Mouse (Mus musculus) ovary, postnatal 36 days (tissue): ENCODE data around the gene Txlng.

Experiments
- DNase-seq: peaks from one replicate; pipeline ENCODE4 v3.0.0; 2022; ENCODE audit warnings: low spot score, mixed read lengths

Txlng gene

DNA sequence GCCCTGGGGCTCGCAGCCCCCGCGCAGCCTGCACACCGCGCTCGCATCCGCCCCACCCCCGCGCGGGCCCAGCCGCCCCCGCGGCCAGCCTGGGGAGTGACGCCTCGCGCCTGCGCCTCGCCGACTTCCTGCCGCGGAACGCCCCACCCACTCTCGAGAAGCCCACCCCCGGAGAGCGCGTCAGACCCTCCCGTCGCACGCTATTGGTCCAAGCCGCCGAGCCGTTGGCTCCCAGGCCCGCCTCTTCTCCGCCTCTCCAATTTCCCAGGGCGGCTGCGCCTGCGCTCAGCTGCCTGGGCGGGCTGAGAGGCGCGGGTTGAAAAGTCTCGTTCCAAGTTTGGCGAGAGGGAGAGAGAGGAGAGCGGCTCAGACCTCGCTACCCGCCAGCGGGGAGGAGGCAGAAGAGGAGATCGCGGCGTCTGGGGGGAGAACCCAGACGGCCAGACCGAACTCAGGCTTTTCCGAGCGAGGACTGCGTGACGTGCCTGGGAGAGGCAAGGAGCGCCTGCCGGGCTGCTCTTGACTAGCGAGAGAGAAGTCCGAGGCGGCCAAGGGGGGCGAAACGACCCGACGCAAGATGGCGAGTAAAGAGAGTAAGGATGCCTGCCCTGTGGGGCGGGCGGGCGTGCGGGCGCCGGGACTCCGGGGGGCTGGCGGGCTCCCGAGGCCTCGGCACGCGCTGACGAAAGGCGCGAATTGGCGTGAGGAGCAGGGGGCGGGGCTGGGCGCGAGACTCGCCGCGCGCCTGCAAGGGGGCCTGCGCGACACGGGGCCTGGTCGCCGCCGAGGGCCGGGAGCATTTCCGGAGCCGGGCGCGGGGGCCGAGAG, 68.9 kb downstream of the Txlng start, which contains the start of gene Rbbp7:
Gene Rbbp7, plus strand, starts transcription at position 288 of the 828 bp plus-strand sequence.
- peak; percentile 93 for DNase-seq

GRCm38 (mm10) chrX:162759251-162760114, 69.8 kb downstream of the Txlng start:
- DNase-seq = no peak

- no peak for DNase-seq
Observed at GRCm38 (mm10) chrX:162756058-162756457, 73.2 kb downstream of the Txlng start.

DNA sequence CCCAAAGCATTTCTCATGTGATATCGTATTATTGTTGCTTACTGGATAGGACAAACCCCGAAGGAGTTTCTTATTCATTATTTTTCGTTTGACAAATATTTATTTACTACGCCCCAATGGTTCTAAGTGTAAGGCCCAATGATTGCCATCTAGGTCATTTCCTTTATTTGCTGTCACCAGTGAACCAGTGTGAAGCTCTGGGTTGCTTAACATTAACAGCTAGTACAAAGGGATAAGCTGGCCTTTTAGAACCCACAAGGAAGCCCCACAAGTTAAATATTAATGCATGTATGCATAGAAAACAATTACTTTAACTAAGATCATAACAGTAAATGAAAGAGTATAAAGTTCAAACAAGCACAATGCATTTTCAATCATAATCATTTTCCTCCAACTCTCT, 74.9 kb downstream of the Txlng start:
- DNase-seq = no peak

- no peak for DNase-seq
Observed at GRCm38 (mm10) chrX:162752418-162752817, 76.8 kb downstream of the Txlng start.

GRCm38 (mm10) chrX:162748696-162749420, 80.4 kb downstream of the Txlng start:
- DNase-seq = no peak

DNA sequence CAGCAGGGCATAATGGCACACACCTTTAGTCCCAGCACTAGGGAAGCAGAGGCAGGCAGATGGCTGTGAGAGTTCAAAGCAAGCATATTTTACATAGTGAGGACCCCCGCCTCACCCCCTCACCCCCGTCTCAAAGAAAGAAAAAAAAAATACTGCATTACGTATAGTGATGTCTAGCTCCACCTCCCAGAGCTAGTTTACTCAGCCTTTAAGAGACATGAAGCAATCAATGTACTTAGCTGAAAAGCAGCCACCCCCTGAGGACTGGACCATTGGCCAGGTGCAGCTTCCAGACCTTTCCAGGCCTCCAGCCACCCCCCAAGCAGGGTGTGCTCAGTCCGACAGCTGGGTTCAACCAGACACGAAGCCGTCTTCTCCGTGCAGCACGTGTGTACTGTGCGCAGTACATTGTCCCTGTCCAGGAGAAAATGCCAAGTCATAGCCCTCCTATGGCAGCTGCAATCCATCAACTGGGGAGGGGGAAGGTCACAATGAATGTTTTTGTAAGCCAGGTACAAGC, 93.1 kb downstream of the Txlng start:
- no peak for DNase-seq

DNA sequence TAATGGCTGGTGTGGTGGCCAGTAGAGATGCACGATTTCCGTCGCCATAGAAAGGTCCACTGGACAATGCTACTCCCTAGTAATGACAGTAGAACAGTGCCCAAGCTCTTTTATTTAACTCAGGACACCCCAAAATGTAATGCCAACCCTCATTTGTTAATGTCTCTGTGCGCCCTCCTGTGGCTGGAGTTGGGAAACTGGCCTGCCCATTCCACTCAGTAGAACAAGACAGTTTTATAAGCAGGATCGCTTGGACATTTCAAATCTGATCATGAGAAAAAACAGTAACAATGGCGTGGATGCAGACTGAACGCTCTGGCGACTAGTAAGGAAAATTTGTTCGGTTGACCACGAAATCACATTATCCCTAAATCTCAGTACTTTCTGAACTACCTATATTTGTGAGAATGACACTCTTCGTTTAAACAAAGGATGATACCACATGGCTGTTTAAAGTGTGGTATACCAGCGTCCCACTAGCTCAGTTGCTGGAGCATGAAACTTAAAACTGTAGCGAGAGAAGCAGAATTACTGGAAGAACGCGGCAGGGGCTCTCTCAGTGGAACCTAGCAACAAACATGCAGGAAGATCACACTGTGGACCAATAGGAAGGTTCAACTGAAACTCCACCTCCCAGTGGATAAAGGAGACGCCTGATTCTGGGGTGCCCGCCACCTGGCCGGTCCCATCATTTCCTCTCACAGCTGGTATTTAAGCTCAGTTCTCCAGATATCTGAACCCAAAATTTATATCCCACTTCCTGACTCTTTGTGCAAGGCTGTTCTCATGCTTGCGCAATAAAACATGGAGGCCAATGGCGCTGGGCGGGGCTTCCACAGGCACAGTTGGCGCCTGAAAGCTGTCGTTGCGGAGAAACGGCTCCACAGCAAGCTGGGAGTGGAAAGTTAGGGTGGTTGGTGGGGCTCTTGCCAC, 94.0 kb downstream of the Txlng start:
- peak; percentile 61 for DNase-seq

DNA sequence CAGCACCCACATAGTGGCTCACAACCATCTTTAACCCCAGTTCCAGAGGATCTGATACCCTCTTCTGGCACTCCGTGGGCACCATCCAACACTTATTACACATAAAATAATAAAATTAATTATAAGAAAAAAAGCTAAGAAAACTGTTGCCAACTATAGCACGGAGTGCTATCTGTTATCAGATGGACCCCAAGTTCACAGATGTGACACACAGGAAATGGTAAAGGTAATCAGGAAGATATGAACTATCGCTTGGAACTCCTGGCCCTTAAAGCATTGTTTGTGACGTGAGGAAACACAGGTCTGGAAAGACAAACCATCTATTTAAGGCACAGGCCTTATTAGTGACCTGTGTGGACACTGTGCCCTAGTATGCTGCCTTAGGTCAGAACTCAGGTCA, 99.2 kb downstream of the Txlng start:
- DNase-seq = no peak
